Mouse (Mus musculus): ENCODE measurements around the gene Vmn1r8.
"Not testable (repeated sequence)": the region's sequence is repeated elsewhere in the genome, so short reads cannot be mapped to it uniquely, and the experiment has no call there.

Gene Vmn1r8

DNA sequence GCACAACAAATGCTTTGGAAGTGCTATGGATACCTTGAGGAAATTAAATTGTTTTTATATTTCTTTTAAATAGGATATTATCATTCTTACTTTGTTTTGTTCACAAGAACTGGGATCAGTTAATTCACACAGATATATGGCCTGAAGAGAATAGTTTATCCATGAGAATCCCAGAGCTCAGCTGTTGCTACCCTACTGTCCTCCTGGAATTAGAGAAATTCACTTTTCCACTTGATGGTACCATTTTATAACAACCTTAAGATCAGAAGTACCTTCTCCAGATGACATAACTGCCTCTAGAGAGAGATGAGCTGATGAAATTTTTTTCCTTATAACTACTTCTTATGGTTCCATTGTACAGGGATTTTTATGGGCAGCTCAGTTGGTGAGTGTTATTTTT, at the start of gene Vmn1r8:
Vmn1r8 (plus strand) TSS at position 301 of the 400 bp plus-strand sequence.
- no peak for DNase-seq

DNA sequence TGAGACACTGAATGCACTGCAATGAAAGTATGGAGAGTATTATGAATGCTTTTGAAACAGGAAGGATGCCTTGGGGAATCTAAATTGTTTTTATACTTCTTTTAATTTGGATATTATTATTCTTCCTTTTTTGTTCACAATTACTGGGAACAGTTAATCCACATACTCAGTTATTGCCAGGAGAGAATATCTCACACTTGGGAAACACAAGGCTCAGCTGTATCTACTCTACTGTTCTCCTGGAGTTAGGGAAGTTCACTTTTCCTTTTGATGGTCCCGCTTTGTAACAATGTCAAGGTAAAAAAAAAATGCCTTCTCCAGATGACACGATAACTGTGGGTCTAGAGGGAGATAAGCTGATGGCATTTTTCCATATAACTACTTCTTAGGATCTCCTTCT, 35.1 kb upstream of the Vmn1r8 start, which contains the start of gene Vmn1r6:
Vmn1r6 (plus strand) TSS at position 301 of the 400 bp plus-strand sequence.
- DNase-seq, result no peak

DNA sequence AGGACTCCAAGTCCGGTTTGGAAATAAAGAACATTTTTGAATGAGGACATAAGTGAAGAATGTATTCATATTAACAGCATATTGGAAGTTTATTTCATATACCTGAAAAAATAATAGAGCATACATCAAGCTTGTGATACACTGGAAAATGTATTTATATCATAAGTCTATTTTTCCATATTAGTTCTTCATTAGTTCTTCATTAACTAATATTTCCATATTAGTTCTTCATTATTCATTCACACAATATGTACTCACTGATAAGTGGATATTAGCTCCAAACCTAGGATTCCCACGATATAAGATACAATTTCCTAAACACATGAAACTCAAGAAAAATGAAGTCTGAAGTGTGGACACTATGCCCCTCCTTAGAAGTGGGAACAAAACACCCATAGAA, 6.9 kb upstream of the Vmn1r8 start, which contains the start of gene Vmn1r7:
Vmn1r7 (minus strand) TSS at position 101 of the 400 bp plus-strand sequence.
- not testable (repeated sequence) for DNase-seq

DNA sequence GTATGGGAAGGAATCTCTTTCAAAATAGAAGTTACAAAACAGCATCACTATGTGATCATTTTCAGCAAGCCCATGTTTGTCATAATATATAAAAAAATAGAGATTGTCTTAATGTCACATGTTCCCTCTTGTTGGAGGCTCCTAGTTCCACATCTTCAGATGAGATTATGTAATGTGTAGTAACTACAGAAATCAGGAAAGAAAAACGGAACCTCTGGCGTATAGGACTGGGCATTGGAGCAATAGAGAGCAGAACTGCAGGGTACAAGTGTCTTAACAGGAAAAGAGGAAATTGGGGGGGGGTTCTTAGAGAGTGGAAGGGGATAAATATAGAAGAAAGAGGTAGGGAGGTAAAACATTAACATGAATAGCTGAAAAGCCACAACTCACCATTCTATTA, 2.6 kb downstream of the Vmn1r8 start:
- no peak for DNase-seq

DNA sequence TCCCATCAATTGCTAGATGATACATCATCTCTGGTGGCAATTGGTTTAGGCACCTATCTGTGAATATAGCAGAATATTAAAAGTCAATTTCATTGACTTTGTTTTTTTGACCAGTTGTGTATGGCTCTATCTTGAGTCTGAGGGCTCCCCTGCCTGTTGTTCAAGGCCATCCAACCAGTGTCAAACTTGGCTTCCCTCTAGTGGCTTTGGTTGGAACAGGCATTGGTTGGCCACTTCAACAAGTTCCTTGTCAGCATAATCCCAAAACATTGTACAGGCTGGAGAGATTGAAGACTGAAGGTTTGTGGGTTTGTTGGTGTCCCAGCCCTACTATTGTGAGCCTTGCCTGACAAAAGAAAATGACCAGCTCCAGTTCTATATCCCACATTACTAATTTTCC, 31.6 kb downstream of the Vmn1r8 start:
- DNase-seq, result peak in 1 of 2 experiments; percentile 6

DNA sequence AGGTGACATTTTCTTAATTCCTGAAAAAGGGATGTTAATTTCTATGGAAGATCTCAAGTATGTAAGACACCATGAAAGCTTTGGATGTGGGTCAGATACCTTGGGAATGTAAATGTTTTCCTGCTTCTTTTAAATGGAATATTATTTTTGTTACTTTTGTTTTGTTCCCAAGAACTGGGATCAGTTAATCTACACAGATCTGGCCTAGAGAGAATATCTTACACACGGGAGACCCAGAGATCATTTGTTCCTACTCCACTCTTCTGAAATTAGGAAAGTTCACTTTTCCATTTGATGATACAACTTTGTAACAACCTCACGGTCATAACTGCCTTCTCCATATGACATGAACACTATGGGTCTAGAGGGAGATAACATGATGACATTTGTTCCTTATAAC, 34.4 kb downstream of the Vmn1r8 start, which contains the start of gene Vmn1r9:
Vmn1r9 (plus strand) TSS at position 301 of the 400 bp plus-strand sequence.
- DNase-seq, result no peak

Measured in cerebellum, adult 18-20 months (tissue).